Mouse (Mus musculus) spleen, adult 2 months (tissue): ENCODE measurements around the gene Icos.

Experiments
- CTCF ChIP-seq: fragments of 200-500 bp; IDR thresholded peaks from 2 replicates; pipeline ENCODE4 v1.5.1; 2011; ENCODE audit warnings: mild to moderate bottlenecking, inconsistent platforms; ENCODE audit not compliant: insufficient read depth, insufficient read length, insufficient replicate concordance; ENCODE audit errors: extremely low read depth
- POLR2A ChIP-seq: fragments of 200-500 bp; IDR thresholded peaks from 2 replicates; pipeline ENCODE4 v1.6.1; 2011; ENCODE audit warnings: low read depth, low read length, inconsistent platforms

- TF ChIP-seq POLR2A (no peak), CTCF (no peak)
Observed at GRCm38 (mm10) chr1:60974221-60974620, 3.5 kb upstream of the Icos start.
